Mouse (Mus musculus): ENCODE data around the gene Chchd6. TPM values are rescaled to one million over a fixed set of nuclear protein-coding genes. Genes with fewer than 3 reads are reported as not detected.

The Chchd6 gene
- polyA plus RNA-seq, 1 experiment from 2014 or later, result 115 TPM

- no peaks in the 10 kb centered on the region for H3K27me3 ChIP-seq
- H3K36me3 ChIP-seq, result no peaks in the 10 kb centered on the region
- H3K27ac ChIP-seq (replicated peaks), result no peak overlapping the region
- H3K4me2 ChIP-seq, result no peak overlapping the region
- 92% methylated on average over 4 of the region's 4 CpGs for WGBS
- H3K9me3 ChIP-seq, result no peaks in the 10 kb centered on the region
- no peak for ATAC-seq (ENCODE audit: low read depth)
- H3K4me1 ChIP-seq (replicated peaks), result no peaks in the 10 kb centered on the region
- no peak overlapping the region for H3K9ac ChIP-seq
- no peak overlapping the region for H3K4me3 ChIP-seq
Observed at GRCm38 (mm10) chr6:89492368-89492767, 103.1 kb downstream of the Chchd6 start.

GRCm38 (mm10) chr6:89490369-89490768 lies 105.1 kb downstream of the Chchd6 start:
- Histone ChIP-seq H3K9ac (no peak overlapping the region), H3K36me3 (no peaks in the 10 kb centered on the region), H3K9me3 (no peaks in the 10 kb centered on the region), H3K27me3 (no peaks in the 10 kb centered on the region), H3K4me2 (no peak overlapping the region), H3K27ac (replicated peaks) (no peak overlapping the region), H3K4me1 (replicated peaks) (no peaks in the 10 kb centered on the region), H3K4me3 (no peak overlapping the region)
- ATAC-seq (ENCODE audit: low read depth), result no peak
- WGBS, result 52% methylated on average over 3 of the region's 3 CpGs

GRCm38 (mm10) chr6:89489533-89489932 lies 105.9 kb downstream of the Chchd6 start:
- 90% methylated on average over 1 of the region's 1 CpGs for WGBS
- Histone ChIP-seq H3K4me1 (replicated peaks) (no peaks in the 10 kb centered on the region), H3K27me3 (no peaks in the 10 kb centered on the region), H3K4me2 (no peak overlapping the region), H3K36me3 (no peaks in the 10 kb centered on the region), H3K27ac (replicated peaks) (no peak overlapping the region), H3K9me3 (no peaks in the 10 kb centered on the region), H3K9ac (no peak overlapping the region), H3K4me3 (no peak overlapping the region)
- ATAC-seq (ENCODE audit: low read depth), result no peak

- Histone ChIP-seq H3K36me3 (no peaks in the 10 kb centered on the region), H3K4me2 (no peak overlapping the region), H3K9ac (no peak overlapping the region), H3K4me1 (replicated peaks) (no peaks in the 10 kb centered on the region), H3K4me3 (no peak overlapping the region), H3K27me3 (no peaks in the 10 kb centered on the region), H3K27ac (replicated peaks) (no peak overlapping the region), H3K9me3 (no peaks in the 10 kb centered on the region)
- WGBS, result 76% methylated on average over 4 of the region's 4 CpGs
- no peak for ATAC-seq (ENCODE audit: low read depth)
Observed at GRCm38 (mm10) chr6:89486055-89486454, 109.4 kb downstream of the Chchd6 start.

GRCm38 (mm10) chr6:89481192-89481591 lies 114.3 kb downstream of the Chchd6 start:
- Histone ChIP-seq H3K4me3 (no peak overlapping the region), H3K27ac (replicated peaks) (no peak overlapping the region), H3K4me1 (replicated peaks) (no peaks in the 10 kb centered on the region), H3K9ac (no peak overlapping the region), H3K4me2 (no peak overlapping the region), H3K27me3 (no peaks in the 10 kb centered on the region), H3K9me3 (no peaks in the 10 kb centered on the region), H3K36me3 (no peaks in the 10 kb centered on the region)
- ATAC-seq (ENCODE audit: low read depth), result no peak
- WGBS, result 85% methylated on average over 4 of the region's 4 CpGs

GRCm38 (mm10) chr6:89467908-89468307 lies 127.5 kb downstream of the Chchd6 start:
- no peak overlapping the region for H3K4me2 ChIP-seq
- H3K4me1 ChIP-seq (replicated peaks), result peaks cover 8% of the 10 kb centered on the region
- no peak overlapping the region for H3K9ac ChIP-seq
- no peak overlapping the region for H3K27ac ChIP-seq (replicated peaks)
- H3K36me3 ChIP-seq, result no peaks in the 10 kb centered on the region
- H3K4me3 ChIP-seq, result no peak overlapping the region
- ATAC-seq (ENCODE audit: low read depth), result no peak
- no peaks in the 10 kb centered on the region for H3K27me3 ChIP-seq
- no peaks in the 10 kb centered on the region for H3K9me3 ChIP-seq

- WGBS, result 74% methylated on average over 9 of the region's 9 CpGs
- no peaks in the 10 kb centered on the region for H3K27me3 ChIP-seq
- no peak overlapping the region for H3K9ac ChIP-seq
- no peak overlapping the region for H3K4me3 ChIP-seq
- no peak for ATAC-seq (ENCODE audit: low read depth)
- no peak overlapping the region for H3K4me2 ChIP-seq
- H3K4me1 ChIP-seq (replicated peaks), result peaks cover 8% of the 10 kb centered on the region
- no peak overlapping the region for H3K27ac ChIP-seq (replicated peaks)
- H3K9me3 ChIP-seq, result no peaks in the 10 kb centered on the region
- no peaks in the 10 kb centered on the region for H3K36me3 ChIP-seq
Observed at GRCm38 (mm10) chr6:89467290-89467689, 128.2 kb downstream of the Chchd6 start.

- Histone ChIP-seq H3K4me2 (no peak overlapping the region), H3K4me3 (no peak overlapping the region), H3K9me3 (no peaks in the 10 kb centered on the region), H3K36me3 (no peaks in the 10 kb centered on the region), H3K27me3 (no peaks in the 10 kb centered on the region), H3K4me1 (replicated peaks) (peaks cover 8% of the 10 kb centered on the region), H3K9ac (no peak overlapping the region), H3K27ac (replicated peaks) (no peak overlapping the region)
- 55% methylated on average over 3 of the region's 3 CpGs for WGBS
- ATAC-seq (ENCODE audit: low read depth), result no peak; the same call in 1 of the 2 replicates
Observed at GRCm38 (mm10) chr6:89466875-89467274, 128.6 kb downstream of the Chchd6 start.

GRCm38 (mm10) chr6:89466053-89466708 lies 129.3 kb downstream of the Chchd6 start:
- Histone ChIP-seq H3K4me1 (replicated peaks) (peaks cover 8% of the 10 kb centered on the region), H3K9me3 (no peaks in the 10 kb centered on the region), H3K9ac (no peak overlapping the region), H3K27me3 (no peaks in the 10 kb centered on the region), H3K36me3 (no peaks in the 10 kb centered on the region), H3K27ac (replicated peaks) (no peak overlapping the region), H3K4me3 (no peak overlapping the region), H3K4me2 (no peak overlapping the region)
- no peak for ATAC-seq (ENCODE audit: low read depth)
- WGBS, result 81% methylated on average over 12 of the region's 12 CpGs

- Histone ChIP-seq H3K4me2 (no peak overlapping the region), H3K36me3 (no peaks in the 10 kb centered on the region), H3K27me3 (no peaks in the 10 kb centered on the region), H3K9ac (no peak overlapping the region), H3K27ac (replicated peaks) (no peak overlapping the region), H3K4me1 (replicated peaks) (peaks cover 4% of the 10 kb centered on the region), H3K4me3 (no peak overlapping the region), H3K9me3 (no peaks in the 10 kb centered on the region)
- ATAC-seq (ENCODE audit: low read depth), result no peak
- 96% methylated on average over 2 of the region's 2 CpGs for WGBS
Observed at GRCm38 (mm10) chr6:89462223-89462760, 133.2 kb downstream of the Chchd6 start.

GRCm38 (mm10) chr6:89461250-89462222 lies 133.9 kb downstream of the Chchd6 start:
- no peak overlapping the region for H3K4me2 ChIP-seq
- H3K9me3 ChIP-seq, result no peaks in the 10 kb centered on the region
- H3K27me3 ChIP-seq, result no peaks in the 10 kb centered on the region
- WGBS, result 88% methylated on average over 9 of the region's 9 CpGs
- H3K4me1 ChIP-seq (replicated peaks), result no peaks in the 10 kb centered on the region
- ATAC-seq (ENCODE audit: low read depth), result no peak
- H3K4me3 ChIP-seq, result no peak overlapping the region
- H3K9ac ChIP-seq, result no peak overlapping the region
- no peaks in the 10 kb centered on the region for H3K36me3 ChIP-seq
- no peak overlapping the region for H3K27ac ChIP-seq (replicated peaks)

- Histone ChIP-seq H3K4me2 (no peak overlapping the region), H3K27me3 (no peaks in the 10 kb centered on the region), H3K27ac (replicated peaks) (no peak overlapping the region), H3K9ac (no peak overlapping the region), H3K9me3 (no peaks in the 10 kb centered on the region), H3K4me1 (replicated peaks) (peaks cover 13% of the 10 kb centered on the region; the same call in 1 of the 2 replicates), H3K36me3 (no peaks in the 10 kb centered on the region), H3K4me3 (no peak overlapping the region)
- no peak for ATAC-seq (ENCODE audit: low read depth)
- 79% methylated on average over 3 of the region's 3 CpGs for WGBS
Observed at GRCm38 (mm10) chr6:89459634-89460033, 135.8 kb downstream of the Chchd6 start.

Measured in neural tube, embryonic 13.5 days (tissue).